Mouse (Mus musculus) limb, embryonic 14.5 days (tissue): ENCODE results near the gene Adamts5. TPM values are rescaled to one million over a fixed set of nuclear protein-coding genes. Genes with fewer than 3 reads are reported as not detected.

Experiments used
- ATAC-seq: fragments of 200-750 bp; cut with Nextera tagmentation; 2 replicates; pipeline ENCODE4 v1.8.0; 2017; ENCODE audit warnings: low read depth, moderate number of reproducible peaks, moderate TSS enrichment; ENCODE audit not compliant: low FRiP score
- DNase-seq: peaks from one replicate; pipeline ENCODE4 v3.0.0-alpha.2; 2015; ENCODE audit warnings: low spot score
- H3K27ac ChIP-seq: fragments of 300-500 bp; sonication (generic); replicated peaks from 2 replicates; pipeline ENCODE4 v1.5.1; 2014; ENCODE audit warnings: low read depth, mild to moderate bottlenecking, low read length, moderate library complexity, mixed read lengths
- H3K27me3 ChIP-seq: fragments of 300-500 bp; sonication (generic); 2 replicates; pipeline ENCODE4 v1.6.1; 2014; ENCODE audit warnings: low read length, mixed read lengths; ENCODE audit not compliant: control insufficient read depth, insufficient read depth
- H3K36me3 ChIP-seq: fragments of 300-500 bp; sonication (generic); 2 replicates; pipeline ENCODE4 v1.6.1; 2014; ENCODE audit warnings: mild to moderate bottlenecking, low read length, moderate library complexity, mixed read lengths; ENCODE audit not compliant: control insufficient read depth, insufficient read depth
- H3K4me1 ChIP-seq: fragments of 300-500 bp; sonication (generic); 2 replicates; pipeline ENCODE4 v1.6.1; 2014; ENCODE audit warnings: antibody characterized with exemption, low read length, mixed read lengths; ENCODE audit not compliant: control insufficient read depth, insufficient read depth
- H3K4me2 ChIP-seq: fragments of 300-500 bp; sonication (generic); replicated peaks from 2 replicates; pipeline ENCODE4 v1.6.1; 2014; ENCODE audit warnings: low read depth, mild to moderate bottlenecking, low read length, moderate library complexity; ENCODE audit not compliant: severe bottlenecking
- H3K4me3 ChIP-seq: fragments of 300-500 bp; sonication (generic); replicated peaks from 2 replicates; pipeline ENCODE4 v1.5.1; 2014; ENCODE audit warnings: low read length
- H3K9ac ChIP-seq: fragments of 300-500 bp; sonication (generic); 2 replicates; pipeline ENCODE4 v1.6.1; 2014; ENCODE audit warnings: mild to moderate bottlenecking, low read depth, low read length, moderate library complexity; ENCODE audit not compliant: severe bottlenecking
- H3K9me3 ChIP-seq: fragments of 300-500 bp; sonication (generic); 2 replicates; pipeline ENCODE4 v1.6.1; 2016; ENCODE audit warnings: low read length; ENCODE audit not compliant: control insufficient read depth
- POLR2A ChIP-seq: fragments of 200-500 bp; IDR thresholded peaks from 2 replicates; pipeline ENCODE4 v1.8.0; 2012; ENCODE audit warnings: inconsistent platforms, mild to moderate bottlenecking, moderate library complexity, borderline replicate concordance; ENCODE audit not compliant: insufficient read depth, insufficient read length; ENCODE audit errors: extremely low read depth
- WGBS: fragments of 180-500 bp; shearing (Covaris S2); extraction: QIAGEN DNeasy Blood & Tissue Kit; methylation state at CpG from one replicate; pipeline ENCODE4 v1.1.7; 2014; 5-methylcytosine and 5-hydroxymethylcytosine counted together
- polyA plus RNA-seq, 2 experiments: library from polyadenylated mRNA; depleted of rRNA in 1 of 2; stranded (reverse) in 1 of 2; unstranded in 1 of 2; fragments of >200 nt; fragmentation: Nextera tagmentation in 1 of 2; extraction: Ambion mirVana in 1 of 2; gene quantifications; 2 replicates each; pipeline versions ENCODE4 v1.2.1 to v1.2.3; 2012 to 2014

Gene Adamts5
- polyA plus RNA-seq, 2 experiments = 5.4 to 10.9 TPM

DNA sequence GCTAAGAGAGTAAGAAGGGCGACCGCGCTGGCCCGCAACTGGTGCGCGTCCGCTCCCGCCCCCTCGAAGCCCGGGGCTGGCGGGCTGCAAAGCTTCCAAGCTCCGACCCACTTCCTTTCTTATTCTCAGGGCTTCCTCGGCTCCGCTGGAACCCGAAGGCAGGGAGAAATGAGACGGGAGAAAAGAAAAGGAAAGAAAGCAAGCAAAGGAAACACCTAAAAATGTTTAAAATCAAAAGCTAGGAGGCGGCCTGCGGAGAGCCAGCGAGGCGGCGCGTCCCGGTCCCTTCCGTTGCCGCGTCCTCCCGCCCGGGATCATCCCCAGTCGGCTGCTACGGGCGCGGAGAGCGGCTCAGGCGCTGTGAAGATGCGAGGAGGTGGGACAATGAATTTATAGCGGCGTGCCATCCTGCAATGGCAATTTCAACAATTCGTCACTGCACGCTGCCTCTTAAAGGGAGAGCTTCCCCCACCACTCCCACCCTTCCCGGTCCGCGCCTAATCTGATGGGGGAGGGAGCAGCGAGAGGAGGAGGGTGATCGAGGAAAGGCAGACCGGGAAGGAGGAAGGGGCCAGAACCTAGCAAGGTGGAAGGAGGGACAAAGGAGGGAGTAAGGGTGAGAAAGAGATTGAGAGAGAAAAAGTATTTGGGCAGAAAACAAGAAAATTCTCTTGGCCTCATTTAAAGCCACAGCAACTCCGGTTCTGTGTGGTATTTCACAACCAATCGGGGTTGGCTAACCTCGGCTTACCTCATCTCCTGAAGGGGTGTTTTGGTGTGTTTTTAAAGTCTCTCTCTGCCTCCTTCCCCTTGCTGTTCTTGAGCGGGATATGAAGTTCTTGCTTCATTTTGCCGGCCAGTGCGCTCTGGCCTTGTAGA is 687 bp downstream of the Adamts5 start:
- 1% methylated on average over 51 of the region's 51 CpGs for WGBS
- Histone ChIP-seq H3K4me3 (peak overlapping the region; percentile 68), H3K9ac (peak overlapping the region; percentile 77), H3K4me2 (peak overlapping the region; percentile 90), H3K27ac (peak overlapping the region; percentile 86), H3K9me3 (no peaks in the 10 kb centered on the region), H3K27me3 (no peaks in the 10 kb centered on the region), H3K4me1 (peaks cover 30% of the 10 kb centered on the region), H3K36me3 (no peaks in the 10 kb centered on the region)
- peak; percentile 53 for DNase-seq
- 0 out of 2 replicates have a peak, but pooled peaks have one; percentile 47 for TF ChIP-seq POLR2A
- ATAC-seq = peak; percentile 64

DNA sequence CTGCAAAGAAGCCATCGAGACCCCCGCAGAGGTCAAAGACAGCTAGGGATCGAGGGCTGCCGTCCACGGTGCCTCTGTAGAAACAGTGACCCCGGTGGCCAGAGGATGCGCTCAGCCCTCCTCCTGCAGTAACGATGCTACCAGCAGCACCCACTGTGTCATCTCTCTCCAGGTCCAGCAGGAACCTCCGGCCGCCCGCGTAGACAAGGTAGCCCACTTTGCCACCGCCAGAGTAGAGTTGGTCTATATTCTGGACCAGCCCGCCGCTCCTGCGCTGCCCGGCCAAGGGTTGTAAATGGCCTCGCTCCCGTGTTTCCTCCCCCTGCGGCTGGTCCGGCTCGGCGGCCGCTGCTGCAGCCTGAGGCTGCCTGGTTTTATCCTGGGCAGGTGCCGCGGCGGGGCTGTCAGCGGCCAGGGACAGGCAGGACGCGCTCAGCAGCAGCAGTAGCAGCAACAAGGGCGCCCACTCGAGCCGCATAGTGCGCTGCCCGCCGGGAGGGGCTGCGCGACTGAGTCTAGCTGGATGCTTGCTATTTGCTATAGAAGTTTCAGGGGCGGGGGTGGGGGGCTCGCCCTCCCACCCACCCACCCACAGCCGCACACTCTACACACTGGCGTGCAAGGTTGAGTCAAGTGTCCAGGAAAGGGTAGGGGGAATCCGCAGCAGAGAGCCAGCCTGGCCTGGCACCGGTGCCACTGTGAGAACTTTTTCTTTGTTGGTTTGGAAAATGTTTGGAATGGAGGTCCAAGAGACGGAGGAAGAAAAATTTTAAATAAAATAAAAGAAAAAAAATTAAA is 1.6 kb downstream of the Adamts5 start:
- Histone ChIP-seq H3K4me1 (peaks cover 33% of the 10 kb centered on the region), H3K27me3 (no peaks in the 10 kb centered on the region), H3K9me3 (no peaks in the 10 kb centered on the region), H3K4me2 (peak overlapping the region; percentile 90), H3K27ac (peak overlapping the region; percentile 86), H3K36me3 (no peaks in the 10 kb centered on the region; the same call in 1 of the 2 replicates), H3K9ac (peak overlapping the region; percentile 77), H3K4me3 (peak overlapping the region; percentile 68)
- no peak for TF ChIP-seq POLR2A
- 0 out of 2 replicates have a peak, but pooled peaks have one; percentile 20 for ATAC-seq
- no peak for DNase-seq
- WGBS = 1% methylated on average over 45 of the region's 45 CpGs

DNA sequence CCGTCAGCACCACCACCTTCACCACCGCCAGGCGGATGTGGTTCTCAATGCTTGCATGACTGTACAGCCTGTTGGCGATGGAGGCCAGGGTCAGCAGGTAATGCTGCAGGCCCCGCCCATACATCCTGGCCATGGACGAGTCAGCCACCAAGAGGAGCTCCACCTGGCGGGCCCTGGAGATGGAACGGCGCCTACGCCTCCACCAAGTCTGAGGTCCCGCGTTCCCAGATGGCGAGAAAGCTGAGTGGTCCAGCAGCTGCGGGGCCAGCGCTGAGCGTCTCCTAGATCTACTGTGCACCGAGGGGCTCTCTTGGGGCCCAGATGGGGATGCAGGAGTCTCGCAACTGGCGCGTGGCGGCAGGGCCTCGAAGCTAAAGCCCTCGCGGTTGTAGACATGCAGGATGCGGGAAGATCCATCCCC is 2.3 kb downstream of the Adamts5 start:
- Histone ChIP-seq H3K4me2 (peak overlapping the region; percentile 90), H3K27me3 (no peaks in the 10 kb centered on the region), H3K4me3 (peak overlapping the region; percentile 68), H3K9ac (peak overlapping the region; percentile 77), H3K36me3 (peaks cover 3% of the 10 kb centered on the region; the same call in 1 of the 2 replicates), H3K27ac (peak overlapping the region; percentile 86), H3K4me1 (peaks cover 33% of the 10 kb centered on the region), H3K9me3 (no peaks in the 10 kb centered on the region)
- 13% methylated on average over 25 of the region's 25 CpGs for WGBS
- DNase-seq (peak; percentile 38), ATAC-seq (peak; percentile 20; the same call in 1 of the 2 replicates)
- 0 out of 2 replicates have a peak, but pooled peaks have one; percentile 15 for TF ChIP-seq POLR2A

- peak overlapping the region; percentile 90 for H3K4me2 ChIP-seq
- WGBS = 45% methylated on average over 10 of the region's 10 CpGs
- H3K9ac ChIP-seq = no peak overlapping the region
- H3K9me3 ChIP-seq = no peaks in the 10 kb centered on the region
- no peak for ATAC-seq
- TF ChIP-seq POLR2A = no peak
- no peak overlapping the region for H3K27ac ChIP-seq
- H3K4me1 ChIP-seq = peaks cover 33% of the 10 kb centered on the region
- no peak for DNase-seq
- H3K4me3 ChIP-seq = peak overlapping the region; percentile 68
- H3K27me3 ChIP-seq = no peaks in the 10 kb centered on the region
- H3K36me3 ChIP-seq = peaks cover 3% of the 10 kb centered on the region; the same call in 1 of the 2 replicates
Measured at GRCm38 (mm10) chr16:85898816-85899215, 2.8 kb downstream of the Adamts5 start.

DNA sequence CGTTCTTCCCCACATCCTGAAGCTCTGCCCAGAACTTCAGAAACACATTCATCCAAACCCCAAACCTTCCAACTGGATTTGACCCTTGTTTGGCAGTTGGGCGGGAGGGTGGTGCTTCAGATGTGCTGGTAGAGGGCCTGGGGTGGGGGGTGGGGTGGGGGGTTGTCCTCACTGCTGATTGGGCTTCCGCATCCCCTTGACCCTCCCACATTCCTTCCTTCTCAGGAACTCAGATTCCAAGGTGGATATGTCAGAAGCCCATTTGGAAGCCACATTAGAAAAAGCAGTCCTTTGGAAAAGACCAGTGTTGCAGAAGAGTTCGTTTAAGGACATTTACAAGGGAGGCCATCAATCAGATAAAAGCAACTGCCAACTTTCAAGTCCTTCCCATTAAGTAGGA is 3.2 kb downstream of the Adamts5 start:
- peak overlapping the region; percentile 90 for H3K4me2 ChIP-seq
- no peak for DNase-seq
- H3K36me3 ChIP-seq = peaks cover 3% of the 10 kb centered on the region; the same call in 1 of the 2 replicates
- peaks cover 33% of the 10 kb centered on the region for H3K4me1 ChIP-seq
- H3K9me3 ChIP-seq = no peaks in the 10 kb centered on the region
- no peak for TF ChIP-seq POLR2A
- 37% methylated on average over 4 of the region's 4 CpGs for WGBS
- 0 out of 2 replicates have a peak, but pooled peaks have one; percentile 41 for ATAC-seq
- no peak overlapping the region for H3K9ac ChIP-seq
- no peak overlapping the region for H3K27ac ChIP-seq
- H3K4me3 ChIP-seq = peak overlapping the region; percentile 68
- no peaks in the 10 kb centered on the region for H3K27me3 ChIP-seq
